Mouse (Mus musculus) limb, embryonic 14.5 days (tissue): ENCODE results near the gene Nol3. TPM values are rescaled to one million over a fixed set of nuclear protein-coding genes. Genes with fewer than 3 reads are reported as not detected.
A peak's percentile ranks its signal among the peaks of the same experiment; 100 is the strongest.

Experiments
- ATAC-seq: fragments of 200-750 bp; cut with Nextera tagmentation; 2 replicates; pipeline ENCODE4 v1.8.0; 2017; ENCODE audit warnings: low read depth, moderate number of reproducible peaks, moderate TSS enrichment; ENCODE audit not compliant: low FRiP score
- DNase-seq: peaks from one replicate; pipeline ENCODE4 v3.0.0-alpha.2; 2015; ENCODE audit warnings: low spot score
- H3K27ac ChIP-seq: fragments of 300-500 bp; sonication (generic); replicated peaks from 2 replicates; pipeline ENCODE4 v1.5.1; 2014; ENCODE audit warnings: low read depth, mild to moderate bottlenecking, low read length, moderate library complexity, mixed read lengths
- H3K27me3 ChIP-seq: fragments of 300-500 bp; sonication (generic); 2 replicates; pipeline ENCODE4 v1.6.1; 2014; ENCODE audit warnings: low read length, mixed read lengths; ENCODE audit not compliant: control insufficient read depth, insufficient read depth
- H3K36me3 ChIP-seq: fragments of 300-500 bp; sonication (generic); 2 replicates; pipeline ENCODE4 v1.6.1; 2014; ENCODE audit warnings: mild to moderate bottlenecking, low read length, moderate library complexity, mixed read lengths; ENCODE audit not compliant: control insufficient read depth, insufficient read depth
- H3K4me1 ChIP-seq: fragments of 300-500 bp; sonication (generic); 2 replicates; pipeline ENCODE4 v1.6.1; 2014; ENCODE audit warnings: antibody characterized with exemption, low read length, mixed read lengths; ENCODE audit not compliant: control insufficient read depth, insufficient read depth
- H3K4me2 ChIP-seq: fragments of 300-500 bp; sonication (generic); replicated peaks from 2 replicates; pipeline ENCODE4 v1.6.1; 2014; ENCODE audit warnings: low read depth, mild to moderate bottlenecking, low read length, moderate library complexity; ENCODE audit not compliant: severe bottlenecking
- H3K4me3 ChIP-seq: fragments of 300-500 bp; sonication (generic); replicated peaks from 2 replicates; pipeline ENCODE4 v1.5.1; 2014; ENCODE audit warnings: low read length
- H3K9ac ChIP-seq: fragments of 300-500 bp; sonication (generic); 2 replicates; pipeline ENCODE4 v1.6.1; 2014; ENCODE audit warnings: mild to moderate bottlenecking, low read depth, low read length, moderate library complexity; ENCODE audit not compliant: severe bottlenecking
- H3K9me3 ChIP-seq: fragments of 300-500 bp; sonication (generic); 2 replicates; pipeline ENCODE4 v1.6.1; 2016; ENCODE audit warnings: low read length; ENCODE audit not compliant: control insufficient read depth
- POLR2A ChIP-seq: fragments of 200-500 bp; IDR thresholded peaks from 2 replicates; pipeline ENCODE4 v1.8.0; 2012; ENCODE audit warnings: inconsistent platforms, mild to moderate bottlenecking, moderate library complexity, borderline replicate concordance; ENCODE audit not compliant: insufficient read depth, insufficient read length; ENCODE audit errors: extremely low read depth
- WGBS: fragments of 180-500 bp; shearing (Covaris S2); extraction: QIAGEN DNeasy Blood & Tissue Kit; methylation state at CpG from one replicate; pipeline ENCODE4 v1.1.7; 2014; 5-methylcytosine and 5-hydroxymethylcytosine counted together
- microRNA counts: library from miRNA; unstranded; fragments of <30 nt; microRNA quantifications from one replicate; lab custom pipeline; 2016
- microRNA-seq: library from miRNA; unstranded; fragments of <30 nt; microRNA quantifications from one replicate; pipeline ENCODE4, GENCODE M21; 2016
- polyA plus RNA-seq, 2 experiments: library from polyadenylated mRNA; depleted of rRNA in 1 of 2; stranded (reverse) in 1 of 2; unstranded in 1 of 2; fragments of >200 nt; fragmentation: Nextera tagmentation in 1 of 2; extraction: Ambion mirVana in 1 of 2; gene quantifications; 2 replicates each; pipeline versions ENCODE4 v1.2.1 to v1.2.3; 2012 to 2014

Gene Nol3
- polyA plus RNA-seq, 2 experiments, result 2.3 to 3.3 TPM

- Histone ChIP-seq H3K4me2 (peak within 1 kb of the TSS; percentile 87), H3K9me3 (no peaks in the 10 kb centered on the region), H3K27me3 (no peaks in the 10 kb centered on the region), H3K36me3 (peaks cover 47% of the 10 kb centered on the region), H3K4me1 (peaks cover 14% of the 10 kb centered on the region), H3K4me3 (peak within 1 kb of the TSS; percentile 86), H3K9ac (peak within 1 kb of the TSS; percentile 77), H3K27ac (peak within 1 kb of the TSS; percentile 79)
- ATAC-seq (peak; percentile 96), DNase-seq (peak; percentile 95)
- TF ChIP-seq POLR2A, result peak; percentile 76; the same call in 1 of the 2 replicates
- under 1% methylated on average over 36 of the region's 36 CpGs for WGBS
Measured at GRCm38 (mm10) chr8:105326141-105326672, 50.3 kb downstream of the Nol3 start, which contains the start of the genes Lrrc29 and Tmem208. Gene Lrrc29, minus strand, starts transcription at chr8:105326278. Gene Tmem208, plus strand, starts transcription at chr8:105326354.

GRCm38 (mm10) chr8:105326968-105327367 is 51.0 kb downstream of the Nol3 start:
- ATAC-seq, result no peak
- no peaks in the 10 kb centered on the region for H3K9me3 ChIP-seq
- no peak for DNase-seq
- peak overlapping the region; percentile 87 for H3K4me2 ChIP-seq
- no peaks in the 10 kb centered on the region for H3K27me3 ChIP-seq
- H3K27ac ChIP-seq, result peak overlapping the region; percentile 79; the same call in 1 of the 2 replicates
- 37% methylated on average over 6 of the region's 6 CpGs for WGBS
- H3K36me3 ChIP-seq, result peaks cover 48% of the 10 kb centered on the region
- peaks cover 14% of the 10 kb centered on the region for H3K4me1 ChIP-seq
- peak overlapping the region; percentile 86 for H3K4me3 ChIP-seq
- H3K9ac ChIP-seq, result peak overlapping the region; percentile 77
- TF ChIP-seq POLR2A, result no peak

GRCm38 (mm10) chr8:105330325-105330724 is 54.4 kb downstream of the Nol3 start:
- Histone ChIP-seq H3K9ac (no peak overlapping the region), H3K4me2 (no peak overlapping the region), H3K27me3 (no peaks in the 10 kb centered on the region), H3K27ac (no peak overlapping the region), H3K36me3 (peaks cover 69% of the 10 kb centered on the region), H3K4me3 (no peak overlapping the region), H3K9me3 (no peaks in the 10 kb centered on the region), H3K4me1 (peaks cover 10% of the 10 kb centered on the region)
- ATAC-seq, result no peak
- WGBS, result 95% methylated on average over 12 of the region's 12 CpGs
- no peak for TF ChIP-seq POLR2A
- no peak for DNase-seq

- H3K9ac ChIP-seq, result no peak overlapping the region
- peaks cover 7% of the 10 kb centered on the region; the same call in 1 of the 2 replicates for H3K4me1 ChIP-seq
- H3K4me2 ChIP-seq, result no peak overlapping the region
- peaks cover 80% of the 10 kb centered on the region for H3K36me3 ChIP-seq
- no peak overlapping the region for H3K4me3 ChIP-seq
- DNase-seq (no peak), ATAC-seq (no peak)
- WGBS, result 94% methylated on average over 22 of the region's 22 CpGs
- H3K27ac ChIP-seq, result no peak overlapping the region
- no peaks in the 10 kb centered on the region for H3K27me3 ChIP-seq
- H3K9me3 ChIP-seq, result no peaks in the 10 kb centered on the region
- no peak for TF ChIP-seq POLR2A
Measured at GRCm38 (mm10) chr8:105331469-105331868, 55.5 kb downstream of the Nol3 start.

MicroRNAs within 50 kb of the gene (microRNA counts, 519-probe panel; counts per million panel counts)
- 1,663 counts per million, percentile 15 among the panel's probes with 10 or more counts for microRNA mmu-miR-328 (lab: Ali Mortazavi, UCI)

Small RNA genes lying within 50 kb of the gene (microRNA-seq; reads per million reads assigned to microRNA genes)
- not detected for gene Gm27320
- 131 reads per million, percentile 49 among the genes with 10 or more reads in this experiment for gene Mir328

Other genes starting within 250 kb of the Nol3 start
- not detected in 2 replicates for gene Ces3a, start 227.5 kb upstream of the Nol3 start, polyA plus RNA-seq (2012; rRNA removed)
- not detected in 2 replicates for gene Ces3a, start 227.5 kb upstream of the Nol3 start, polyA plus RNA-seq (2014; fragmentation: Nextera tagmentation; extraction: Ambion mirVana)
- not detected in 2 replicates for gene Ces3b, start 192.4 kb upstream of the Nol3 start, polyA plus RNA-seq (2012; rRNA removed)
- gene Ces3b, start 192.4 kb upstream of the Nol3 start, polyA plus RNA-seq (2014; fragmentation: Nextera tagmentation; extraction: Ambion mirVana), result not detected in 2 replicates
- gene Ces4a, start 144.3 kb upstream of the Nol3 start, polyA plus RNA-seq (2012; rRNA removed), result 0.05 TPM in 1 of 2 replicates, not detected in the other
- gene Ces4a, start 144.3 kb upstream of the Nol3 start, polyA plus RNA-seq (2014; fragmentation: Nextera tagmentation; extraction: Ambion mirVana), result not detected in 2 replicates
- 75.2 and 82.4 TPM in 2 replicates for gene Cbfb, start 105.5 kb upstream of the Nol3 start, polyA plus RNA-seq (2012; rRNA removed)
- 101 and 119 TPM in 2 replicates for gene Cbfb, start 105.5 kb upstream of the Nol3 start, polyA plus RNA-seq (2014; fragmentation: Nextera tagmentation; extraction: Ambion mirVana)
- gene D230025D16Rik, start 51.0 kb upstream of the Nol3 start, polyA plus RNA-seq (2012; rRNA removed), result 30.1 and 32.8 TPM in 2 replicates
- gene D230025D16Rik, start 51.0 kb upstream of the Nol3 start, polyA plus RNA-seq (2014; fragmentation: Nextera tagmentation; extraction: Ambion mirVana), result 27.3 and 31.5 TPM in 2 replicates
- 40.8 and 52.7 TPM in 2 replicates for gene B3gnt9, start 21.0 kb upstream of the Nol3 start, polyA plus RNA-seq (2012; rRNA removed)
- gene B3gnt9, start 21.0 kb upstream of the Nol3 start, polyA plus RNA-seq (2014; fragmentation: Nextera tagmentation; extraction: Ambion mirVana), result 38.9 and 42.9 TPM in 2 replicates
- gene Tradd, start 11.5 kb upstream of the Nol3 start, polyA plus RNA-seq (2012; rRNA removed), result 12.8 and 13.6 TPM in 2 replicates
- gene Tradd, start 11.5 kb upstream of the Nol3 start, polyA plus RNA-seq (2014; fragmentation: Nextera tagmentation; extraction: Ambion mirVana), result 26.2 and 26.3 TPM in 2 replicates
- gene Fbxl8, start 11.5 kb upstream of the Nol3 start, polyA plus RNA-seq (2012; rRNA removed), result 4.0 and 5.6 TPM in 2 replicates
- gene Fbxl8, start 11.5 kb upstream of the Nol3 start, polyA plus RNA-seq (2014; fragmentation: Nextera tagmentation; extraction: Ambion mirVana), result 2.9 and 3.7 TPM in 2 replicates
- 0.47 and 0.62 TPM in 2 replicates for gene Hsf4, start 6.3 kb upstream of the Nol3 start, polyA plus RNA-seq (2012; rRNA removed)
- 0.14 TPM in 1 of 2 replicates, not detected in the other for gene Hsf4, start 6.3 kb upstream of the Nol3 start, polyA plus RNA-seq (2014; fragmentation: Nextera tagmentation; extraction: Ambion mirVana)
- 30.1 and 37.8 TPM in 2 replicates for gene 4931428F04Rik, start 13.7 kb downstream of the Nol3 start, polyA plus RNA-seq (2012; rRNA removed)
- 9.9 and 12.1 TPM in 2 replicates for gene 4931428F04Rik, start 13.7 kb downstream of the Nol3 start, polyA plus RNA-seq (2014; fragmentation: Nextera tagmentation; extraction: Ambion mirVana)
- 14.4 and 16.3 TPM in 2 replicates for gene Exoc3l, start 20.0 kb downstream of the Nol3 start, polyA plus RNA-seq (2012; rRNA removed)
- gene Exoc3l, start 20.0 kb downstream of the Nol3 start, polyA plus RNA-seq (2014; fragmentation: Nextera tagmentation; extraction: Ambion mirVana), result 7.4 and 9.8 TPM in 2 replicates
- gene E2f4, start 21.5 kb downstream of the Nol3 start, polyA plus RNA-seq (2012; rRNA removed), result 136 and 180 TPM in 2 replicates
- 76.2 and 78.4 TPM in 2 replicates for gene E2f4, start 21.5 kb downstream of the Nol3 start, polyA plus RNA-seq (2014; fragmentation: Nextera tagmentation; extraction: Ambion mirVana)
- gene Elmo3, start 29.5 kb downstream of the Nol3 start, polyA plus RNA-seq (2012; rRNA removed), result 8.8 and 9.6 TPM in 2 replicates
- gene Elmo3, start 29.5 kb downstream of the Nol3 start, polyA plus RNA-seq (2014; fragmentation: Nextera tagmentation; extraction: Ambion mirVana), result 7.3 and 7.7 TPM in 2 replicates
- 3.2 and 4.8 TPM in 2 replicates for gene Lrrc29, start 50.1 kb downstream of the Nol3 start, polyA plus RNA-seq (2012; rRNA removed)
- 1.9 and 2.5 TPM in 2 replicates for gene Lrrc29, start 50.1 kb downstream of the Nol3 start, polyA plus RNA-seq (2014; fragmentation: Nextera tagmentation; extraction: Ambion mirVana)
- gene Tmem208, start 50.2 kb downstream of the Nol3 start, polyA plus RNA-seq (2012; rRNA removed), result 135 and 143 TPM in 2 replicates
- gene Tmem208, start 50.2 kb downstream of the Nol3 start, polyA plus RNA-seq (2014; fragmentation: Nextera tagmentation; extraction: Ambion mirVana), result 126 and 135 TPM in 2 replicates
- gene Fhod1, start 71.8 kb downstream of the Nol3 start, polyA plus RNA-seq (2012; rRNA removed), result 24.4 and 30.7 TPM in 2 replicates
- gene Fhod1, start 71.8 kb downstream of the Nol3 start, polyA plus RNA-seq (2014; fragmentation: Nextera tagmentation; extraction: Ambion mirVana), result 2.7 and 2.8 TPM in 2 replicates
- gene Slc9a5, start 72.7 kb downstream of the Nol3 start, polyA plus RNA-seq (2012; rRNA removed), result 43.5 and 58.8 TPM in 2 replicates
- gene Slc9a5, start 72.7 kb downstream of the Nol3 start, polyA plus RNA-seq (2014; fragmentation: Nextera tagmentation; extraction: Ambion mirVana), result 5.6 and 6.5 TPM in 2 replicates
- 3.9 and 5.5 TPM in 2 replicates for gene Plekhg4, start 97.1 kb downstream of the Nol3 start, polyA plus RNA-seq (2012; rRNA removed)
- gene Plekhg4, start 97.1 kb downstream of the Nol3 start, polyA plus RNA-seq (2014; fragmentation: Nextera tagmentation; extraction: Ambion mirVana), result 0.55 and 1.2 TPM in 2 replicates
- 0.04 TPM in 1 of 2 replicates, not detected in the other for gene Kctd19, start 137.4 kb downstream of the Nol3 start, polyA plus RNA-seq (2012; rRNA removed)
- 0.18 TPM in 1 of 2 replicates, not detected in the other for gene Kctd19, start 137.4 kb downstream of the Nol3 start, polyA plus RNA-seq (2014; fragmentation: Nextera tagmentation; extraction: Ambion mirVana)
- 0.84 and 1.0 TPM in 2 replicates for gene Lrrc36, start 137.4 kb downstream of the Nol3 start, polyA plus RNA-seq (2012; rRNA removed)
- 0.58 and 0.62 TPM in 2 replicates for gene Lrrc36, start 137.4 kb downstream of the Nol3 start, polyA plus RNA-seq (2014; fragmentation: Nextera tagmentation; extraction: Ambion mirVana)
- 107 and 130 TPM in 2 replicates for gene Tppp3, start 195.4 kb downstream of the Nol3 start, polyA plus RNA-seq (2012; rRNA removed)
- 123 and 164 TPM in 2 replicates for gene Tppp3, start 195.4 kb downstream of the Nol3 start, polyA plus RNA-seq (2014; fragmentation: Nextera tagmentation; extraction: Ambion mirVana)
- gene Zdhhc1, start 220.8 kb downstream of the Nol3 start, polyA plus RNA-seq (2012; rRNA removed), result 72.3 and 90.2 TPM in 2 replicates
- gene Zdhhc1, start 220.8 kb downstream of the Nol3 start, polyA plus RNA-seq (2014; fragmentation: Nextera tagmentation; extraction: Ambion mirVana), result 36.8 and 42.9 TPM in 2 replicates
- gene Hsd11b2, start 242.6 kb downstream of the Nol3 start, polyA plus RNA-seq (2012; rRNA removed), result 3.3 and 6.4 TPM in 2 replicates
- 1.7 and 2.2 TPM in 2 replicates for gene Hsd11b2, start 242.6 kb downstream of the Nol3 start, polyA plus RNA-seq (2014; fragmentation: Nextera tagmentation; extraction: Ambion mirVana)